Mouse (Mus musculus): ENCODE data around the gene Slit3. TPM values are rescaled to one million over a fixed set of nuclear protein-coding genes. Genes with fewer than 3 reads are reported as not detected.

Slit3 gene
- total RNA-seq, 2 experiments from 2014 or later, result not detected

DNA sequence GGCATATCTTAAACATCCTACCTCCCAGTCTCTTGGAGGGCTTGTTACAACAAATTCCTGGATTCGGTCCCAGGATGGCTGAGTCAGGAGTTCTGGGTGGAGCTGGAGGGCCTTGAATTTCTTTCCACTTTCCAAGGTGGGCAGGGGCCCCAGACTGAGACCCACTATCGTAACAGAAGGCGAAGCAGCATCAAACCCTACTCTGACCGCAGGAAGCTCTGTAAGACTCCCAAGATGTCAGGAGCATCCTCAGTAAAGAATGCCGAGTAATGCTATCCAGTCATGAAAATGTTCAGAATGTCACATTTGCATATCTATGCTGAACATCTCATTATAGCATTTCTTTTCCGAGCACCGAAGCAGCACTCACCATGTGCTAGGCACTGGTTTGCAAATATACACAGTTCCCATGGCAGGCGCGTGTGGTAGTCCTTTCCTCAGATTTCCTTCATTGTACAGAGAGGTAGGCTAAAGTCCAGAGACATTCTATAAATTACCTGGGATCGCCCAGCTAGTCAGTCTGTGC is 140.6 kb downstream of the Slit3 start:
- no peak for ATAC-seq (replicated peaks; ENCODE audit: low FRiP score, poor library complexity, severe bottlenecking)

DNA sequence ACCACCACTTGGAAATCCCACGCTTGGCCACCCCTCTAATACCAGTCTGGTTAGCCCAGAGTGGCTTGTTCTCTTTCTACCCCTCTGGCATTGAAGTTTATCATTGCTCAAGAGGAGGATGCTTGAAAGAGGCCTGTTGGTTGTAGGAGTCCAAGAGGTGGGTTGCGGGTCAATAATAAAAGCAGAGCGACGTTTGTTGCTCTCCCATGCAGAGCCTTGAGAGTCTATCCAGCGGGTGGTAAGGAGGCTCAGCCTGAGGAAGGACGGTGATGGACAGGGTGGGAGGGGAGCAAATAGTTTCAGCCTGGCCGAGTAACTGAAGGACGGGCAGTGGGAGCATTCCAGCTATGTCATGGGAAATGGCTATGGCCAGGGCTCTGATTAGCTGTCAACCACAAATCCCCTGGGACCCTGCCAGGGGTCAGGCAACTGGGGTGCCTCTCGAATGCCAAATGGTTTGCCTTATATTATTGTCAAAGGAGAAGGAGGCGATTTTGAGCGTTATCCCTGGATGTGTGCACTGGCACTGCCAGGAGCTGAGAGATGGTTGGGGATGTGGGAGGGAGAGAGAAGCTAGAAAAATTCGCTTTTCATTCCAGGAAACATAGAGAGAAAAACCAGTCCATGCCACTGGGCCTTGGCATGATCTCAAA is 141.4 kb downstream of the Slit3 start:
- no peak for ATAC-seq (replicated peaks; ENCODE audit: low FRiP score, poor library complexity, severe bottlenecking)

GRCm38 (mm10) chr11:35264749-35265148 is 143.7 kb downstream of the Slit3 start:
- ATAC-seq (replicated peaks; ENCODE audit: low FRiP score, poor library complexity, severe bottlenecking), result no peak

DNA sequence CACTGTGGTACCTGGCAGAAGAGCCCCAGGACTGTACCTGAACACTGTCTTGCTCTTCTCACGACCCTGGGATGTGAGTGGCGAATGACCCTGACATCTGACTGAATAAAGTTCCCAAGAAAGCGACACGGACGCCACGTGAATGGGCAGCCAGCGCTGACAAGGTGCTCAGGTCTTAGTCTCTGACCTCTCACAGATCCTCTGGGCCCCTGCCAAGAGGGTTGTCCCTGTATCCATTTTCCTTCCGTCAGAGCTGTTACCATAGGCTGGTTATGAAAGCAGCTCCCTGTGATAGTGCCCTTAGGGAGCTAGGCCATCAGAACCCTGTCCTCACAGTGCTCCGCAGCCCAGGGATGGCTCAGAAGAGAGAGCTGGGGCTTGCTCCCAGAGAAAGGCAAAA is 149.4 kb downstream of the Slit3 start:
- no peak for ATAC-seq (replicated peaks; ENCODE audit: low FRiP score, poor library complexity, severe bottlenecking)

- ATAC-seq (replicated peaks; ENCODE audit: low FRiP score, poor library complexity, severe bottlenecking), result no peak
Measured at GRCm38 (mm10) chr11:35273416-35273815, 152.4 kb downstream of the Slit3 start.

- ATAC-seq (replicated peaks; ENCODE audit: low FRiP score, poor library complexity, severe bottlenecking), result no peak
Measured at GRCm38 (mm10) chr11:35274036-35274435, 153.0 kb downstream of the Slit3 start.

DNA sequence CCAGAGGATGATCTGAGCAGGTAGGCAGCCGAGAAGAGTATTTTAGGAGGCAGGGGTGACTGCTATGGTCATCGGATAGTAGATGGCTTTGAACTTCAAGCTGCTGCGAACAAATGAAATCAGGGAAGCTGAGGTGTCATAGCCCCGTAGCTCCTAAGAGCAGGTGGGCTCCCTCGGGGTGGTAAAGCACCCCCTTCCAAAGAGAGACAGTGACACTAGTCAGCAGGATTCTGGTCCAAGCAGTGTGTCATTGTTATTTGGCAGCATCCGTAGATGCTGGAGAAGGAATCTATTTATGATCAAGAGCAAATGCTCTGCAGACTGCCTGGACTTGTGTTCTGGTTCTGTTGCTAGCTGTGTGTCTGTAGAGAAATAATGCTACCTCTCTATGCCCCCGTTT is 154.3 kb downstream of the Slit3 start:
- no peak for ATAC-seq (replicated peaks; ENCODE audit: low FRiP score, poor library complexity, severe bottlenecking)

- ATAC-seq (replicated peaks; ENCODE audit: low FRiP score, poor library complexity, severe bottlenecking), result no peak
Measured at GRCm38 (mm10) chr11:35276001-35276400, 155.0 kb downstream of the Slit3 start.

DNA sequence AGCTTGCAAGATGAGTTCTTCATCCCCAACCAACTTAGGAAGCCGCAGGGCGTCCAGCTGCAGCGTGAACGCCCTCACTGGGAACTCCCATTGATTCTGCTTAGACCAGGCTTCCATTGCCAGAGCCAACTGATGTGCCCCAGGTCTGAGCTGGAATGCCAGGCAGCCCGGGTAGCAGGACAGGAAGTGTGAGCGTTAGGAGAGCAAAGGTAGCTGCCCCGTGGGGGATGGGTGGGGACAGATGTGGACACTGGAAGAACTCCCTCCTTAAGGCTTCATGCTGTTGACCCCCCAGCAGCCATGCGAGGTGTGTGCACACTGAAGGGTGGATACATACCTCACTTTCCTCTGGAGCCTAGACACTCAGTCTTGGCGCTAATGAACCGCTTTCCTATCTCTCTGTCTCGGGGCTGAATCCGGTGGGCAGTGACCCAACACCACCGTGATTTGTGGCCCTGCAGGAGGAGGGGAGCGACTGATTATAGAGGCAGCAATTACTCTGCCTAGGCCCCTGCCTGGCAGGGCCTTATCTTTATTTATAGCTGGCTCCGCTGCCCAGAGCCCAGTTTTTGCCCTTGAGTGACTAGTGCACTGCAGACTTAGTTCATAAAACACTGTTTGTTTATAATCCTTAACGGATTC is 157.2 kb downstream of the Slit3 start:
- ATAC-seq (replicated peaks; ENCODE audit: low FRiP score, poor library complexity, severe bottlenecking), result no peak

GRCm38 (mm10) chr11:35280826-35281225 is 159.8 kb downstream of the Slit3 start:
- ATAC-seq (replicated peaks; ENCODE audit: low FRiP score, poor library complexity, severe bottlenecking), result no peak

DNA sequence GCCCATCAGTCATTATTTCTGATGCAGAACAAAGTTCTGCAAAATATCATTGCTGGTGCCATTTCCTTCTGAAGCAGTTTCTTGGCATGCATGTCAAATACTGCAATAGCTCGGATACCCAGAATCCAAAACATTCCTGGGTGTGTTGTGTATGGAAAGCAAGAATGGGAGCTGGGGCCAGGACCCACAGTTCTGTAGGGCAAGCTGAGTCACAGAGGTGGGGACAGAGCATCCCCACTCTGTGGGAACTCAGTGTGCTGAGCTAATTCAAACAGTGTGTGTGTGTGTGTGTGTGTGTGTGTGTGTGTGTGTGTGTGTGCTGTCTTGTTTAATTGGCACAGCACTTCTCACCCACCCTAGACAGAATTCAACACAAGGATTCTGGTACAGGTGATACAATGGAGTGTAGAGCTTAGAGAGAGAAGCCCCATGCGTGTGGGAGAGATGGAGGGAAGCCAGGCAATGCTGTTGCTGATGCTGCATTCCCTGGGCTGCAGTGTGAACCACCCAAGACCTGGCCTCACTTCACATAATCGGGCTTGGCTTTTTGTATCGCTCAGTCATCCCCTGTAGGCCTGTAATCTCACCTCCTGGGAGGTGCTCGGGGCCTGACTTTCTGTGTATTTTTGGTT is 161.1 kb downstream of the Slit3 start:
- no peak for ATAC-seq (replicated peaks; ENCODE audit: low FRiP score, poor library complexity, severe bottlenecking)

GRCm38 (mm10) chr11:35282825-35283571 is 162.0 kb downstream of the Slit3 start:
- ATAC-seq (replicated peaks; ENCODE audit: low FRiP score, poor library complexity, severe bottlenecking), result no peak

DNA sequence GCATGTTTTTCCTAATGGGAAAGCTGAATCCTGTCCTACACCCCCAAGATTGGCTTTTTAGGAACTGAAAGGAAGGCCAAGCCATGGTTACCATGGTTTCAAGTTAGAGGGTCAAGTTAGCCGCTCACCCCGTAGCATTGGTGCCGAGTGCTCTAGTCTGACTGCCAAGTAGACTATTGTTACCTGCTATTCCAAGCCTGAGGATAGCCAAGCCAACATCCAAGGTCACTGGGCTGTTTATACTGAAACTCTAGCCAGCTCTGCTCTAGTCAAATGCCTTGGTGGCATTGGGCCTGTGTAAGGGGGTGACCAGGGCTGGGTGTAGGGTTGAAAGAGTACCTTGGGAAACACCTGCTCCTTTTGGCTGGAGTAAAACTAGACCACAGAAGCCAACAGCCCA is 162.7 kb downstream of the Slit3 start:
- no peak for ATAC-seq (replicated peaks; ENCODE audit: low FRiP score, poor library complexity, severe bottlenecking)

DNA sequence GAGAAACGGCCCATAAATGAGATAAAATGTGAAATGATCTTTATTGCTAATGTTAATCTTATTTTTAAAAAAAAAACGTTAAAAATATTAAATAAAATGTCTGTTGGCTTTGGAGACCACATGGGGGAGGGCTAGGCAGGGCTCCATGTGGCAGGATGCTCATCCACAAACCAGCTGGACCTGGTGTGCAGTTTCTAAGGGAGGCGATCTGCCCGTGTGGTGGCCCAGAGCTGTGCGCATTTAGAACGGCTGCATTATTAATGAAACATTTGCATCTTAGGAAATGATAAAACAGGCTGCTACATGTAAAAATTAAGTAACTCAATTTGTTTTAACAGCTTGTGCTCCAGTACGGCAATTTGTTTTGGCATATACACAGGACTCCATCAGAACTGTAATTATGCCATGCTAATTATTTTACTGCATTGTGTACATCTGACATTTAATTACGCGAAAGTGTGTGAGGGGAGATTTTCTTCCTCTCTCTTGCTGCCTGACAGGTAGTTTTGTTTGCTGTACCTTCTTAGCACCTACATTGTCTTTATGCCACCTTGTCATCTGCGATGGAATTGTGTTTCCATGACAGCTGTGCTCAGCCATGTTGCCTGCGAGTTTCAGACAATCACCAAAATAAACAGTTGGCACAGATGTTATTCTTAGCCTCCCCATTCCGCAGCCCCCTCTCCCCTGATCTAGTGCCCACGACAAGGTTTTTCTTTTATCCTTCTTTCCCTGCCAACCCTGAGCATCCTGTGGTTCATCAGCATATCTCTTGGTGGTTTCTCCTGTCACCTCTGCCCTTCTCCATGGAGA is 165.8 kb downstream of the Slit3 start:
- ATAC-seq (replicated peaks; ENCODE audit: low FRiP score, poor library complexity, severe bottlenecking), result no peak

GRCm38 (mm10) chr11:35288056-35288455 is 167.0 kb downstream of the Slit3 start:
- ATAC-seq (replicated peaks; ENCODE audit: low FRiP score, poor library complexity, severe bottlenecking), result no peak

- no peak for ATAC-seq (replicated peaks; ENCODE audit: low FRiP score, poor library complexity, severe bottlenecking)
Measured at GRCm38 (mm10) chr11:35288761-35289278, 167.8 kb downstream of the Slit3 start.

DNA sequence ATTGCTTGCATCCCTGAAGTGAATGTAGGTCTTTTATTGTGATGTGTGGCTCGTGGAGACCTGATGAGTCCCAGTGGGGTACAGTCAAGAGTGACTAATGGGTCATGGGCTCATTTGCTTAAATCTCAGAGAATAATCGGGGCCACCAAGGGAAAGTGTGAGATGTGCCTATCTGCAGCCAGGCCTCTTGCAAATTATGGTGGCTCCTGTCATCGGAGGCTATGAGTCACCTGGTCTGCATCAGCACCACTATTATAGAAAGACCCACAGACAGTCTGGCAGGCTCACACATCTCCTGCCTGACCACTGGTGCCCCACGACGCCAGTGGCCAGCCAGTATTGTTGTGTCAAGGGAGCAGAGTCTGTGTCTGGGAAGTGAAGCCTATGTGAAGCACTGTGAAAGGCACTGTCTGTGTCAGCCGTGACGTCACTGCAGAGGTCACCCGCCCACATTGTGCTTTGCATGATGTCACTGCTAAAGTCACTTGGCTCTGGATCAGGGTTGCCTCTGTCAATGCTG is 171.3 kb downstream of the Slit3 start:
- ATAC-seq (replicated peaks; ENCODE audit: low FRiP score, poor library complexity, severe bottlenecking), result no peak

DNA sequence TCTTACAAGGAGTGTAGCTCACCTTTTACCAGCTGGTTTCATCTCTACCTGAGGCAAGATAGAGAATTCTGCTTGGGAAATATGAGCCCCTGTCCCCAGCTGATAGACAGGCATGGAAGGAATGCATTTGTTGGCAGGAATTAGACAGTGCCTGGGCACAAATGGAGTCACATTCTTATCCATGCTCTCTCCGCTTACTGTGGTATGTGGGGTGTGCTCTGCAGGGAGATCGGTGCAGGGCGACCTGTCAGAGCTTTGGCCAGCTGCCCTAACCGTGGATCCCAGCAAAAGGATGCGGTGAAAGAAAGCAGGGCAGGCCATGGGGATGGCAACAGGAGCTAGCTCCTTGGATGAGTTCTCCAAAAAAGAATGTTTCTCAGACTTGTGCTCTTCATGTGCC is 172.2 kb downstream of the Slit3 start:
- ATAC-seq (replicated peaks; ENCODE audit: low FRiP score, poor library complexity, severe bottlenecking), result no peak

DNA sequence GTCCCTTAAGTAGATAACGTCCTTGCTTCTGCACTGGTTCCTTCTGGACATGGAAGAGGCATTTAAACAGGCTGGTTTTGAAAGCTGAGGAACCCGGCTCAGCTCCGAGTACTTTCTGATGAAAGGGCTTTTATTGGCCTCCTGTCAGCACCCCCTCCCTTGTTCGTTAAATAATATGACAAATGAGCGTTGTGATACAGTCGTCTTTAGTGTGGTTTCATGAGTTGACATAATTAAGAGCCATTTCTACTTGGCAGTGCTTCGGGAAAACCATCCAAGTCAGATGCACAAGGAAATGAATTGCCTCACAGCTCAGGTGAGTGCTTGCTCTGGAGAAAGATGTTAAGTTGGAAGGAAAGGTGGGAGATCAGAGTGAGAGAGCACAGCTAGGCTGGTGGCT is 173.6 kb downstream of the Slit3 start:
- no peak for ATAC-seq (replicated peaks; ENCODE audit: low FRiP score, poor library complexity, severe bottlenecking)

Data from erythroid progenitor cell, adult 5-6 weeks (primary cell).